Mouse (Mus musculus): ENCODE results near the gene E2f3. TPM values are rescaled to one million over a fixed set of nuclear protein-coding genes. Genes with fewer than 3 reads are reported as not detected.

E2f3 gene
- polyA plus RNA-seq (2011; ENCODE audit: insufficient read length, low read depth, missing spikeins): 26.9 and 31.2 TPM in 2 replicates

GRCm38 (mm10) chr13:29985855-29986755, at the start of gene E2f3:
TSS of gene E2f3 (minus strand) at chr13:29986063.
- no peaks in the 10 kb centered on the region; the same call in 1 of the 2 replicates for H3K4me1 ChIP-seq (ENCODE audit: control insufficient read depth, insufficient read depth, low read length)
- H3K27ac ChIP-seq (ENCODE audit: insufficient read depth, low read length): peak within 1 kb of the TSS; percentile 81
- TF ChIP-seq POLR2A (IDR thresholded peaks at IDR 0.05; ENCODE audit: low read depth, low read length) (peak; percentile 81), CTCF (IDR thresholded peaks at IDR 0.05; ENCODE audit: borderline replicate concordance, insufficient read depth, low read length) (no peak)
- peak within 1 kb of the TSS; percentile 83 for H3K4me3 ChIP-seq (ENCODE audit: insufficient read depth, low read length)

GRCm38 (mm10) chr13:30034540-30034939, 48.7 kb upstream of the E2f3 start:
- Histone ChIP-seq H3K4me1 (ENCODE audit: control insufficient read depth, insufficient read depth, low read length) (no peaks in the 10 kb centered on the region), H3K27ac (ENCODE audit: insufficient read depth, low read length) (no peak overlapping the region), H3K4me3 (ENCODE audit: insufficient read depth, low read length) (no peak overlapping the region)
- TF ChIP-seq CTCF (IDR thresholded peaks at IDR 0.05; ENCODE audit: borderline replicate concordance, insufficient read depth, low read length) (no peak), POLR2A (IDR thresholded peaks at IDR 0.05; ENCODE audit: low read depth, low read length) (no peak)

GRCm38 (mm10) chr13:30031684-30032335, 45.9 kb upstream of the E2f3 start:
- Histone ChIP-seq H3K27ac (ENCODE audit: insufficient read depth, low read length) (no peak overlapping the region), H3K4me1 (ENCODE audit: control insufficient read depth, insufficient read depth, low read length) (no peaks in the 10 kb centered on the region), H3K4me3 (ENCODE audit: insufficient read depth, low read length) (no peak overlapping the region)
- no peak for TF ChIP-seq POLR2A (IDR thresholded peaks at IDR 0.05; ENCODE audit: low read depth, low read length)
- no peak for TF ChIP-seq CTCF (IDR thresholded peaks at IDR 0.05; ENCODE audit: borderline replicate concordance, insufficient read depth, low read length)

- TF ChIP-seq CTCF (IDR thresholded peaks at IDR 0.05; ENCODE audit: borderline replicate concordance, insufficient read depth, low read length): no peak
- no peak for TF ChIP-seq POLR2A (IDR thresholded peaks at IDR 0.05; ENCODE audit: low read depth, low read length)
- Histone ChIP-seq H3K4me3 (ENCODE audit: insufficient read depth, low read length) (no peak overlapping the region), H3K27ac (ENCODE audit: insufficient read depth, low read length) (no peak overlapping the region), H3K4me1 (ENCODE audit: control insufficient read depth, insufficient read depth, low read length) (no peaks in the 10 kb centered on the region)
Observed at GRCm38 (mm10) chr13:30027841-30028240, 42.0 kb upstream of the E2f3 start.

- H3K4me3 ChIP-seq (ENCODE audit: insufficient read depth, low read length): no peak overlapping the region
- TF ChIP-seq POLR2A (IDR thresholded peaks at IDR 0.05; ENCODE audit: low read depth, low read length): no peak
- TF ChIP-seq CTCF (IDR thresholded peaks at IDR 0.05; ENCODE audit: borderline replicate concordance, insufficient read depth, low read length): no peak
- no peaks in the 10 kb centered on the region for H3K4me1 ChIP-seq (ENCODE audit: control insufficient read depth, insufficient read depth, low read length)
- no peak overlapping the region for H3K27ac ChIP-seq (ENCODE audit: insufficient read depth, low read length)
Observed at GRCm38 (mm10) chr13:30022487-30022886, 36.6 kb upstream of the E2f3 start.

DNA sequence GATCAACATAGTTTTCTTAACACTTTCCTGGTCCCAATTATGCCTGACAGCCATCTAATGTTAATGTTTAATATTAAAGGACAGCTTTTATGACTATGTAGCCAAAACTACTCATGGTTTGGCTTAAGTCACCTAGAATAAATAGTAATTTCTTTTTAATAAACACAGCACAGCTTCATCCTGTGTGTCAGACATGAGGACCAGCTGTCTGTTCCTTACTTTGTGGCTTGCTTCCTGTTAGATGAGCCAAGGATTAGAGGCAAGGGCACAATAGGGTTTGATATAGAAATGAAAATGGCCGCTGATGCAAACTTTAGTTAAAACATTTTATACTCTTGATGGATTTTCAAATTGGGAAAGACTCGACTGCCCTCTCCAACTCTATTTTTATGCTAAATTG, 32.7 kb upstream of the E2f3 start:
- Histone ChIP-seq H3K27ac (ENCODE audit: insufficient read depth, low read length) (no peak overlapping the region), H3K4me1 (ENCODE audit: control insufficient read depth, insufficient read depth, low read length) (no peaks in the 10 kb centered on the region), H3K4me3 (ENCODE audit: insufficient read depth, low read length) (no peak overlapping the region)
- TF ChIP-seq POLR2A (IDR thresholded peaks at IDR 0.05; ENCODE audit: low read depth, low read length) (no peak), CTCF (IDR thresholded peaks at IDR 0.05; ENCODE audit: borderline replicate concordance, insufficient read depth, low read length) (no peak)

- TF ChIP-seq CTCF (IDR thresholded peaks at IDR 0.05; ENCODE audit: borderline replicate concordance, insufficient read depth, low read length) (no peak), POLR2A (IDR thresholded peaks at IDR 0.05; ENCODE audit: low read depth, low read length) (no peak)
- no peak overlapping the region for H3K27ac ChIP-seq (ENCODE audit: insufficient read depth, low read length)
- no peaks in the 10 kb centered on the region for H3K4me1 ChIP-seq (ENCODE audit: control insufficient read depth, insufficient read depth, low read length)
- H3K4me3 ChIP-seq (ENCODE audit: insufficient read depth, low read length): no peak overlapping the region
Observed at GRCm38 (mm10) chr13:30017611-30018010, 31.7 kb upstream of the E2f3 start.

- TF ChIP-seq CTCF (IDR thresholded peaks at IDR 0.05; ENCODE audit: borderline replicate concordance, insufficient read depth, low read length) (no peak), POLR2A (IDR thresholded peaks at IDR 0.05; ENCODE audit: low read depth, low read length) (no peak)
- no peak overlapping the region for H3K27ac ChIP-seq (ENCODE audit: insufficient read depth, low read length)
- no peak overlapping the region for H3K4me3 ChIP-seq (ENCODE audit: insufficient read depth, low read length)
- H3K4me1 ChIP-seq (ENCODE audit: control insufficient read depth, insufficient read depth, low read length): no peaks in the 10 kb centered on the region
Observed at GRCm38 (mm10) chr13:30014576-30014975, 28.7 kb upstream of the E2f3 start.

DNA sequence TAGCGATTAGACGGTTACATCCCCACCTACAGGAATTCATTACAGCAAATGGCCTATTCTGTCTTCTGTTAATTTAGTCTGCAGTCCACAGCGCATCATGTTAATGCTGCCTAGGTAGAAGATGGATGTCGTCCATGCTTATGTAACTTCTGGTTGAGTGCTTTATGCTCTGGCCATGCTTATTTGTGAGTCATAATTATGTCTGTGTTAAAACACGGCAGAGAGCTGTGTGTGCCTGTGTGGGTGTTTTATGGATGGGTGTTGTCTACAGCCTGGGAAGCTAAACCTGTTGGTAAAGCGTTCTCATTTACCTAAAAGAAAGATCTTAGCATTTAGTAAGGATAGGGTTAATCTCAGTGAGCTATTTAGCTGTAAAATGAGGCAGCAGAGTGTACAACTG, 26.4 kb upstream of the E2f3 start:
- Histone ChIP-seq H3K4me1 (ENCODE audit: control insufficient read depth, insufficient read depth, low read length) (no peaks in the 10 kb centered on the region), H3K27ac (ENCODE audit: insufficient read depth, low read length) (no peak overlapping the region), H3K4me3 (ENCODE audit: insufficient read depth, low read length) (no peak overlapping the region)
- TF ChIP-seq CTCF (IDR thresholded peaks at IDR 0.05; ENCODE audit: borderline replicate concordance, insufficient read depth, low read length) (no peak), POLR2A (IDR thresholded peaks at IDR 0.05; ENCODE audit: low read depth, low read length) (no peak)

DNA sequence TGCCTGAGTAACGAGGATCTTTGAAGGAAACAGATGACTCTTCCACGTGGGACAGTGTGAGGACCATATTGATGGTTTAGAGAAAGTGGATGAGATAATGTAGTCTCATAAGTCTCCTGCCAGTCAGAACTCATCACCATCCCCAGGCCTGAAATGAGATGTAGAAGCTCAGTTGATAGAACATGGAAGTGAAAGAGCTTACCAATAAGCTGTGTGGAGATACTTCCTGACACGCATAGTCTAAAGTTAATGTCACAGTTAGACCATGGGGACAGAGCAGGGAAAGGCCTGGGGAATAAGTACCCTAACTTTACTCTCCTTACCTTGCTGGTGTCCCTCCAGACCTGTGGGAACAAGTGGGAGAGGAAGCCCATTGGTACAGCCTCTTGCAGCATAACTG, 22.9 kb upstream of the E2f3 start:
- Histone ChIP-seq H3K4me1 (ENCODE audit: control insufficient read depth, insufficient read depth, low read length) (no peaks in the 10 kb centered on the region), H3K4me3 (ENCODE audit: insufficient read depth, low read length) (no peak overlapping the region), H3K27ac (ENCODE audit: insufficient read depth, low read length) (no peak overlapping the region)
- TF ChIP-seq POLR2A (IDR thresholded peaks at IDR 0.05; ENCODE audit: low read depth, low read length) (no peak), CTCF (IDR thresholded peaks at IDR 0.05; ENCODE audit: borderline replicate concordance, insufficient read depth, low read length) (no peak)
